Mouse (Mus musculus) gastrocnemius, postnatal 36 days (tissue): ENCODE measurements around the gene Stx19. TPM values are rescaled to one million over a fixed set of nuclear protein-coding genes. Genes with fewer than 3 reads are reported as not detected.
A peak's percentile ranks its signal among the peaks of the same experiment; 100 is the strongest.

Source experiments
- DNase-seq, 2 experiments: peaks; one replicate each; pipeline ENCODE4 v3.0.0; 2022
- intact Hi-C: fragments of 180-260 bp; cut with DNase I; formaldehyde crosslinking; loops from one replicate; pipeline ENCODE4 v1.15.1; 2025
- long read RNA-seq, 2 experiments: library from polyadenylated mRNA; stranded (forward); transcript quantifications; one replicate each; pipeline ENCODE4 v2.0.0; 2021
- total RNA-seq, 2 experiments: library from RNA; stranded (reverse); gene quantifications; 2 replicates each; pipeline ENCODE4 v1.2.3; 2021

Stx19 gene
- not detected for total RNA-seq
- long read RNA-seq, experiment 1 = 0 reads
- long read RNA-seq, experiment 2 = 0 reads

DNA sequence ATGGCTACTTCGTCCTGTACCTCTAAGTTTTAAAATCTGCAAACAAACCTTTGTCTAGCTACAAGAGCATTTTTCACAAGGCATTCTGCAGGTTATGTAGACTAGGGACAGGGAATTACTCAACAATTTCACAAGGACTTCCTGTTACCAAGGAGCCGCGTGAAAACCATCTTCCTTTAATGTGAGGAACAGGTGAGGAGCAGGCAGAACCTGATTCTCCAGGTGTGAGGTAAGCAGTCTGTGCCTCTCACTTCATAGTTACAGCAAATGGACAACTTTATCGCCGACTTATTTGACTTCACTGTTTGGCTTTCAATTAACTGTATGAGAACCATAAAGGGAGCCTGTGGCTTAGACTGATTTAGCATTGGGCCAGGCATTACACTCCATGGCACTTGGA lies at the start of gene Stx19:
Stx19 (plus strand) TSS at position 186 of the 400 bp plus-strand sequence.
- no peak for DNase-seq
- intact Hi-C loops = no loop called here

DNA sequence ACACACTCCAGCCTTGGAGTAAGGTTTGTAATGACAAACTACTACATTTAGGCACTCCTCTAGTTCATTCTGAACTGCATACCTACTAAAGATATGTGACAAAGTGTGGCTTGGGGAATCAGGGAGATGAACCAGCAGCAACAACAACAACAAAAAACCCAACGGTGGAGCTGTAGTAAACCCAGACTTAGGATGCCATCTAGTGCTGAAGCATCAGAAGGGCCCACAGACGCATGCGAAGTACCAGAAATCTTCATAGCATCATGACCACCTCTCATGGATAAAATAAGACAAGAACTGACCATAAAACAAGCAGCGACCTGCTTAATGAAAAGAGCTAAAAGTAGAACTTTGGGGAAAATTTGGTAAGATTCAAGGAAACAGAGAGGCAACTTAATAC lies 41.0 kb upstream of the Stx19 start:
- intact Hi-C loops = no loop called here
- no peak for DNase-seq

DNA sequence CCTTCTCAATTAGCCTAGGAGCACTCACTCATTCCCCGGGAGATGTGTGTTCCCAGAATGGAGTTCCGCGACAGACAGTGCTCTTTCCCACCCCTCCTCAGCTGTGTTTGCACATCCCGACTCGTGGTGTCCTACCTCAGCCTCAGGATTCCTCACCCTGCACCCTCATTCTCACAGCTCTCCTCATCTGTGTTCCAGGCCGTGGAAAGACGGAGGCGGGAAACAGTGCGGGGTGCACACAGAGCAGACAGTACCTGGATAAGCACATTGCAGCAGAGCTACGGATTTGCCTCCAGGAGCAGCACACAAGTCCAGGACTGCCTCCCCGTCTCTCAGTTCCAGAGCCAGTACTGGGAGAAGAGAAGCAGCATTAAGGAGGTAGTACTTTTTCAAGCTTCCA lies 38.4 kb upstream of the Stx19 start:
- no peak for DNase-seq
- intact Hi-C loops = no loop called here

DNA sequence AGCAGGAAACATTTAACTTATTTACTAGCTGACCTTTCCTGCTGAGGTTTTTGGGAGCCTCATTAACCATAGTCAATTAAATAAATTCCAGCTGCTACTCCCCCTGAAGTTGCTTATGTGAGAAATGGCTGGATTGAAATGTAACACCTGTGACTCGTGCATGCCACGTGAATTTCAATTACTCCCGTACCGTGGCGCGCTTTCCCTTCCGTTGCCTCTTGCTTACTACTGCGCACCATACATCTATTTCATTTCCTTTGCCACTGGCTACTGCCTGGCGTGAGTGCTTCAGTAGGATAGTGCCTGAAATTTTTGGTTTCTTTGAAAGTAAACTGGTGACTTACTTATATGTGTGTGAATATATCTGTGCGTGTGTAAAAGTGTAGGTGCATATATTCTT lies 36.2 kb upstream of the Stx19 start:
- DNase-seq = no peak
- intact Hi-C loops = no loop called here

DNA sequence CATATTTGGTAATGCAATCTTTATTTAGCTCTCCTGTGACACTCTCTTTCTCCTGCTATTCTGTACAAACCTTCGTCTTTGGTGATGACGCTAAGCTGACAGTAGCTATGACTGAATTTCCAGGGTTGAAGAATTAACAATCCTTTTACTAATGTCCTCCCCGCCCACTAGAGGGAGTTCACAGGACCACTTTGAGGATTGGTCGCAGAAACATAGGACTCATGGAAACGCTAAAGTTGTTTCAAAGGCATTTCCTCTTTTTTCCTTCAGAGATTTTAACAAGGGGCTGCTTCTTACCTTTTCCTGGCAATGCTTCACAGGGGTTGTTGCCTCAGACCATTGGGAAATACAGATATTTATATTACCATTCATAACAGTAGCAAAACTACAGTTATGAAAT lies 32.2 kb upstream of the Stx19 start:
- no peak for DNase-seq
- intact Hi-C loops = loop anchor here (5.0 kb wide), 1 partner anchor 45 kb away; no protein-coding TSS in a partner anchor

DNA sequence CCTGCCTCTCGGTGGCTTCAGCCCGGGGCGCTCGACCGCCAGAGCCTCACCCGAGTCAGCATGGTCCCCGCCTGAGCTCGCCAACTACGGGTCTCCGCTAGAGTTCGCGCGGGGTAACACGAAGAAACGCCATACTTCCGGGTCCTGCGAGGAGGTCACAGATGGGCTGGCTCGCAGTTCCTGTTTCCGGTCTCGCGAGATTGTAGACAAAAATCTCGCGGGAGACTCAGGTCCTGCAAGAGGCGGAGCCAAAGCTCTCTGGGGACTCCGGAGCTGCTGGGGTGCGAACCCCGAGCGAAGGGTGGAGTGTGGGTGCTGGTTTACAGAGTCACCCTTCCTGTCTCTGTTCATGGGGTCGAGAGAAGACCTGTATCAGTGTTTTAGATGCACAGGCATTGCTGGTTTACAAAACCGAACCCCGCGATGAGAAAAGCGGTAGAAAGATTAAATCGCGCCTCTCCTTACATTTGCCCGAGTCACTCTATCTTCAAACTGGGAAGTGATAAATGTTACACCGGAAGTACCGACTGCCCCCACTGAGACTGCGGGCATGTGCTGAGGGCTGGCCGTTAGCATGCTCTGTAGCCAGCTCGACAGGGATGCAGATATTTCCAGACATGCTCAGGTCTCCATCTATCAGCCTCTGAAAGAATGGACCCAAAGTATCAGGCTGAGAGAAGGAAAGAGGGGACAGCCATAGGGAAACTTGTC lies 27.7 kb upstream of the Stx19 start, which contains the start of gene Nsun3:
Nsun3 (minus strand) TSS at position 198 of the 711 bp plus-strand sequence.
- intact Hi-C loops = no loop called here
- peak; percentile 83 to 89 for DNase-seq

DNA sequence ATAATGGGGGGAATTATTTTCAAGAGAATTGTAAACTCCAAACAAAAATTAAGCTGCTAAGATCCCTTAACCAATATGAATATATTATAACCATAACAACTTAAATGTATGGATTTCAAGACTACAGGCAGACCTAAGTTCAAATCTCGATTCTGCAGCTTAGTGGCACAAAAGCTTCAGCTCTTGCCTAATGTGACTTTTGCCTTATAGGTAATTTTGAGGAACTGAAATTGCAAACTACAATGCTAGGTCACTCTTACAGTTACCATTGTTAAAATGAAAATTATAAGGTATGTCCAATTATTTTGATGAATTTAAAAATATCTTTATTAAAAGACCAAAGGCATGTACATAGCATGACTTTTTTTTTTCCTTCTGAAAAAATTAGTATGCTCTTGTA lies 17.9 kb upstream of the Stx19 start:
- no peak for DNase-seq
- intact Hi-C loops = no loop called here

DNA sequence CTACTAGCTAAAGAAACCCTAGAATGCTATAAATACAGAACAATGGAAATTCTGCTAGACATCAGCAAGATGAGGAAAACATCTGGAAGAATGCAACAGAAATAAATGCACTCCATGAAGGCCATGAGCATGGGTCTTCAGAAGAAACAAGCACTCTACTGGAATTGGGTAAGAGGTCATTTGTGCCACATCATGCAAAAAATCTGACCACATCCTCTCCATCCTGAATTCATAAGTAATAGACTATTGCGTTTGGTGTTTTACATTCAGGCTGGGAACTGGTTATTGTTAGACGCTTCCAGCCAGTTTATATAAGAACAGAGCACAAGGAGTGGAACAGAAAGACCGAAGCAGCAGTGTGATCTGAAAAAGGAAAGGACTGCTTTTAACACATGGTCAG lies 15.7 kb upstream of the Stx19 start:
- intact Hi-C loops = no loop called here
- DNase-seq = no peak

DNA sequence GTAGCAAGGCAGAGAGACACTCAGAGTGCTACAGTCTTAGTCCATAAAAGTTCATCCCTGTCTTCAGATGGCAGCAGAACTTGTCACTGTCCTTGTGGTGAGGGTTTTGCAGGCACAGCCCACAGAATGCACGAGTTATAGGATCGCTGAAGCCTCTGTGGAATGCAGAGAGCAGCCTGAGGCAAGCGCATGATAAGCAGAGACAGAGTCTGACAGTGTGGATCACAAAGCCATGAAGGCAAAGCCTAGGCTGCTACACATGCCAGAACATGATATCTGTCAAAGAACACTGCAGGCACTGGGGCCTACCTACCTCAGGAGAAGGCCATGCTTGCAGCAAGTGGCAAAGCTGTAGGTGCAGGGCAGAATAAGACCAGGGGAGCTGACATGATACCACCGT lies 15.1 kb upstream of the Stx19 start:
- intact Hi-C loops = no loop called here

DNA sequence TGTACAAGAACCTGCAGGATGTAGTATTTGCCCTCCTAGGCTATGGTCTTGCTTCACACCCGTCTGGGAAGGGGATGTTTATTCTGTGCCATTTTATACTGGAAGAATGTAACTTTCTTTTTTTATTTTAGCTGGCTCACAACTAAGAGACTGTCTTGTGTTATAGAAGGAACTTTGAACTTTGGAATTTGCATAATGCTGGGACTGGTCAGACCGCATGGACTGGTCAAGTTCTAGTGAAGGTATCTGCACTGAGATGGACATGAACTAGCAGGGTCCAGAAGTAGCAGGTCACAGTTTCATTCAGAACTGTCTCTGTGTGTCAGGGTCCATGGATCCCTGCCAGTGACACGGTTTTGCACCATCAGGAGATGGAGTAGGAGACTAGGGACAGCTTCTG lies 14.6 kb upstream of the Stx19 start:
- no peak for DNase-seq
- intact Hi-C loops = no loop called here

More for the DNA sequence above, 15.1 kb upstream of the Stx19 start:
- no peak for DNase-seq

DNA sequence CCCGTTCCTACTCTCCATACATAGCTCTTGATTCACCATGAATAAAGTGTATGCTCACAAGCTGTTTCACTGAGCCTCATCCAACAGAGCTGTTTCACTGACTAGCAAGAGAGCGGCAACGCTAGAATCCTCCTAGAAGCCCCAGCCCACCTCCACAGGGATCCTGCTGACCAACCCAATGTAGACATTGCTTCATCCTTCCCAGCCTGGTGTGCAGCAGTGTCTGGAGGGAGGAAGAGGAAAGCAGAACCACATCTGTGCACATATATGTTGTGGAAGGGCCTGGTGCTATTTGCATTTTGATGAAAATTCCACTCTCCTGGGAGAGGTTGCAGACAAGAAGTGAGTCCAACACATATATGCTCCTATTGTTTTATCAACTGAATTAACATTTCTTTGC lies 9.9 kb upstream of the Stx19 start:
- no peak for DNase-seq
- intact Hi-C loops = no loop called here

DNA sequence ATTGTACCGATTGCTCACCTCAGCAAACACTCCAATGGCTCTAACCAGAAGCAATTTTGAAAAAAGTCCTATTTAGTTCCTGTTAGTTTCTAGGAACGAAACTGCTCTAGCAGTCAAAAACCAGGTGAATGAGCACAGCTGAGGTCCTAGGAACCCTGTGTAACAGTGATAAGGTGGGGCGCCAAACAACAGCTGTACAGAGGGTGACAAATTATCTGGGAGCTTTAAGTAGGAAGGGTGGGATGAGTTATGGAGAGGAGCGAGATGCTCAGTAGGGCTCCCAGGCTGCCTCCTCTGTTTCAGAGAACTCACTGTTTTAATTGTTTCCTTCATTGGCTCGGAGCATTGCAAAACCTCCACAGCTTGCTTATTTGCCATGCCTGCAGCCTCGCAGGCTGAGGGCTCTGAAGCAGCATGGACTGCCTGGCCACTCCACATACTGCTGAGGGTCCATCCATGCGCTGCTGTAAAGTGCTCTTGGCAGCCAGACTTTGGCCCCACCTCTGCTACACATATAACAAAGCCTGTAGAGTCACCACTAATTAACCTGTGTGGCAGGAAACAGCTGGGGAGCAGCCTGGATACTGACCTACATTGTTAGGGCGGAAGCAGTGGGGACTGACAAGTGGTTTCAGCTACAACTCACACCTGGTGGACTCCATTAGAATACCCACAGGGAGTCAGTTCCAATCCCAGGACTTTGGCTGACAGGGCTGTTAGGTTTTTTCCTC lies 7.1 kb upstream of the Stx19 start:
- no peak for DNase-seq
- intact Hi-C loops = no loop called here

DNA sequence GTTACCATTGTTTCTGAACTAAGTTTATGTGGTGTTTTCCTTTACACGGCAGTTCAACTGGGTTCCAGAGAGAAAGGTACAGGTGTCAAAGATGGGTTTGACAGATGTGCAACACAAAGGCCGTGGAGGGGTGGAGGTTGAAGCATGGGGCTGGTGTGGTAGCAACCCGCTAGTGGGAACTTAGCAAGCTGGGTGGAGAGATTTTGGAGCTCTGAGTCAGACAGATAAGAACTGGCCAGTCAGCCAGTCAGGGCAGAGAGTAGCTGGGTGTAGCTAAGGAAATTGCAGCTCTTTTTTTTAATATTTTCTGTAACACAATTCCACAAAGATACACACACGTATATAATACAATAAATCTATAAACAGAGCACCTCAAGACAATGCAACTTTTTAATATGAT lies 3.6 kb upstream of the Stx19 start:
- DNase-seq = no peak
- intact Hi-C loops = no loop called here

DNA sequence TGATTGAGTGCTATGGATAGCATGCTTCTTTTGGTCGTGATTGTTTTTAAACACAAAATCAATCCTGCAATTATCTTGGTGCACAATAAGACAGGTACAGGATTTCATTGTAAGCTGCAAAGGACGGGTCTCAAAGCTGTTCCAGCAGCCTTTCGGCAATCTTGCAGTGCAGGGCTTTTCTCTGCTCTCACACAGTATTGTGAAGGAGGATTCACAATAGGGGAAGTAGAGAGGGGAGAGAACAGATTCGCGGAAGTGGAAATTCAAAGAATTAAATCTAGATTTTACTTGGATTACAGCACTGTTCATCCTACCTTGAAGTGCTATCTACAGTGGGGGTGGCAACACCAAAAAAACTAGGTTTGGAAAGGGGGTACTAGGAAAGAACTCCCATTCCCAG lies 686 bp upstream of the Stx19 start:
- DNase-seq = no peak
- intact Hi-C loops = no loop called here

DNA sequence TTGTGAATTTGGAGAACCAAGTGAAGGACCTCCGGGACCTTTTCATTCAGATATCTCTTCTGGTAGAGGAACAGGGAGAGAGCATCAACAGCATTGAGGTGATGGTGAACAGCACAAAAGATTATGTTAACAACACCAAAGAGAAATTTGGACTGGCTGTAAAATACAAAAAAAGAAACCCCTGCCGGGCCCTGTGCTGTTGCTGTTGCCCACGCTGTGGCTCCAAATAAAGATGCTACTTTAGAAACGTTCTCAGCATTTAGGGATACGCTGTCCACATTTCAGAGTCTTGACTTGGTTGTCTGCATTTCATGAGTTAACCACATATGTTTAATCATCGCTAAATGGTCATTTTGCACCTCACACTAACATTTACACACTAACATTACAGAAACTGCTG lies 8.0 kb downstream of the Stx19 start:
- DNase-seq = no peak
- intact Hi-C loops = no loop called here

DNA sequence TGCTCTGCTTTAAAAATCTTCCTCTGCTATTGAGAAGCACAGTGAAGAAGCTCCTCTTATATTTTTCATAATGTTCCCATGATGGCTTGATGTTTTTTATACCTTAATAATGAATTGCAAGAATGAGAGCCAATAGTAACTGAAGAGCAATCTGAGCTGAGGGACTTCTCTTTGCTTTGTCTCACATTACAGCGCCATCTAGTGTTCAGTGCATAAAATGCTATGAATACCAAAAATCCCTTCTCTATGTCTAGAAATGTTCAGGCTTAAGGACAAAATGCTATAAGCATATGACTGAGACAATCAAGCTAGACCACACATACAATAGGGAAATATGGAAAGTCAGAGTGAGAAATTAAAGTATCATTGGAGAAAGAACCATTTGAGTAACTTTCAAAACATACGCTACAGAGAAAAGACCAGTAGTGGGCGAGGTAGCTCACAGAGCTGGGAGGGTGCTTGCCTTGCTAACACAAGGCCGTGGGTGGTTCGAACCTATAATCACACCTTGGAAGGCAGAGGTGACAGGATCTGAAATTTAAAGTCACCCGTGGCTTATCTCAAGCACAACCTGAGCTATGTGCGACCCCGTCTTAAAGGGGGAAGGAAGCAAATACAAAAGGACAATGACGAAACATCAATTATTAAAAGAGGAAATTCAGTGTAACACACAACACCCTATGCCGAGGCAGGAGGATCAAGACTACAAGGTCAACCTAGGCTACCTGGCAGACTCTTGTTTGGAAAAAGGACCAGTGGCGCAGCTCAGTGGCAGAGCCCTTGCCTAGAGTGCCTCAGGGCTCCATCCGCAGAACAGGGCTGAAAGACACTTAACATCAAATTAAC lies 11.9 kb downstream of the Stx19 start:
- DNase-seq = no peak
- intact Hi-C loops = loop anchor here (5.0 kb wide), 1 partner anchor 44 kb away; no protein-coding TSS in a partner anchor

DNA sequence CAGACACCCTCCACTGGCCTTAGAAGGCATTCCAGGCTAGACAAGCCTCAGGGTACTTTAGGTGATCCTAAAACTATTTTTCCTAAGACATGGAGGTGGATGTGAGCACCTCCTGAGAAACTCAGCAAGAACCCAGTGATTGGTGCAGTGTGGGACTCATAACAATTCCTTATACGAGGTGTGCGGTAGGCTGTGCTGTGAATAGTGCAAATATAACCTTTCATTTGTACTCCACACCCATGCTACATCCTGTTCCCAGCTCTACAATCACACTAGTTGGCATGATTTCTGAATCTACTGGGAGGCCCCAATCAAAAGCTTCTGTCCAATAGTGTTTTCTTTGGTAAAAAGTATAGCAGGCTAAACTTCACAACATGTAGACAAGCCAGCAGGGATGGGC lies 17.6 kb downstream of the Stx19 start:
- DNase-seq = no peak
- intact Hi-C loops = no loop called here

DNA sequence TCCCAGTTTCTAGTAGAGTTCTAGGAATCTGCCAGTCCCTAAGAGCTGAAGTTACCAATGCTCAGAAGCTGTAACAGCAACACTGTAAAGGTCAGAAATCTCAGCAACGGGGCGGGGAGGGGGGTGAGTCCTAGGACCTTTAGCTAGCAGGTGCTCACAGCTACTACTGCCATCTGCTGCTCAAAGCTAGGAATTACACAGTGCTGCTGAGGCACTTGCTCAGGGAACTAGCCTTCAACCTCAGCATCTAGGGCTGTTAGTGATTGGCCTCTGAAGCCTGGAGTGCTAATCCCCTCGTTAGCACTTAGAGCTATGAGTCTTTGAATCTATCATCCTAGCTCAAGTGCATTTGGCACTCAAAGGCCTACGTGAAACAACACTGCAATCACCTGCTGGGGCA lies 18.0 kb downstream of the Stx19 start:
- intact Hi-C loops = no loop called here
- DNase-seq = peak in 1 of 2 experiments; percentile 5

DNA sequence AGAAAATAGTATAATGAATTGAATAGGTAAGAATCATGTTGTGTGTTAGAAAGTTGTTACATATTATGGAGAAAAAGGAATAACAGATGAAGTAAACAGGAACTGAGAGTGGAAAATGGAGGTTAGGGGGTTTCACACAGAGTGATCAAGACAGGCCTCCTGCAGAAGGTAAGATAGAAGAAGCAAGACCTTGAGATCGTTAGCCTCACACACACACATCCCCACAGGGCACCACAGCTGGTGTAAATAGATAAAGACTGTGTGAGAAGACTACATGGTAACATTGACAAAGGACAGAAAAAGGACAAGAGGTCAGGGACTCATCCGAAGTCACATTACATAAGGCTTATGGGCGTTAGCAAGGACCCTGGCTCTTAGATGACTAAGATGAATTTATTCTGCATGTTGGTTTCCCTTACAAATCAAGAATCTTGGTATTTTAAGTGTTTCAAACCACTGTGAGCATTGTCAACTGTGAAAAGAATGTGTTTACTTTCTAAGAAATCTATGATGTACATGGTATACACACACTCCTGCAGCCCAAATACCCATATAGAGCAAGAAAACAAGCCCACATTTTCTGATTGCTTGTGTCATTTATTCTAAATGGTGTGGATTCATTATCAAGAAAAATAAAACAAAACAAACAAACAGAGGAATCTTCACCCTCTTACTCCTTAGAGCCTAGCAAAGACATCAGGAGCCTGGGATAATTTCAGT lies 19.7 kb downstream of the Stx19 start:
- no peak for DNase-seq
- intact Hi-C loops = no loop called here

DNA sequence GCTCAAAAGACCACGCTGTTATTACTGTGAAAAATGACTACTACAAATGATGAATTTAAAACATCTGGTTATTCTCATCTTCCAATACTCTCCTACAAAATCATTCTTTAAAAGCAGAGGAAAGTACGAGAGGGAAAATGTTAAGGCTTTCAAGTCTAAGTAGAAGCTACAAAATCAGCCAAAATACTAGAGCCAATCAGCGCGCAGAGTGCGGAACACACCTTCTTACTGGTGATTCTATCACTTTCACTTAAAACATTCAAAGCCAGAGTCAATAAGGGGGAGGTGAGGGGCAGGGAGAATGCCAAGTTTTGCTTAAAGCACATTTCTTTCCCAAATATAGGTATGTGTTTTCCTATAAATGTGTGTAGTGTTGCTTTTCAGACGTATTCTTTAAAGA lies 30.9 kb downstream of the Stx19 start:
- DNase-seq = no peak
- intact Hi-C loops = no loop called here
